Mouse (Mus musculus) cerebellum, adult 8-10 months (tissue): Measurements from ENCODE around the gene Surf1.

Experiments used
- DNase-seq: peaks from one replicate; pipeline ENCODE4 v3.0.0; 2022

Gene Surf1

GRCm38 (mm10) chr2:26878571-26878970 is 37.8 kb downstream of the Surf1 start:
- DNase-seq: no peak

- DNase-seq: no peak
Measured at GRCm38 (mm10) chr2:26870666-26871065, 45.7 kb downstream of the Surf1 start.

- DNase-seq: no peak
Measured at GRCm38 (mm10) chr2:26864879-26865278, 51.5 kb downstream of the Surf1 start, which contains the start of gene Abo. Gene Abo (minus strand): TSS chr2:26864979.
